Mouse (Mus musculus) MEL (cell line): ENCODE data around the gene Col4a1. TPM values are rescaled to one million over a fixed set of nuclear protein-coding genes. Genes with fewer than 3 reads are reported as not detected.

Experiments
- DNase-seq: peaks from one replicate; pipeline ENCODE4 v3.0.0; 2011; ENCODE audit warnings: low read depth, low spot score
- H3K27ac ChIP-seq: 2 replicates; pipeline ENCODE4 v1.5.1; 2012; ENCODE audit warnings: low read depth, mild to moderate bottlenecking, control low read depth, low read length, moderate library complexity; ENCODE audit not compliant: control insufficient read depth
- H3K27me3 ChIP-seq, 2 experiments: fragments of 150-350 bp in 1 of 2; sonication (generic) in 1 of 2; 2 replicates each; pipeline ENCODE4 v1.6.1; 2012; ENCODE audit warnings: low read length in 2 of 2, mild to moderate bottlenecking in 2 of 2, improper control_type of control experiment in 1 of 2, moderate library complexity in 1 of 2; ENCODE audit not compliant: insufficient read depth in 2 of 2, control insufficient read depth in 1 of 2
- H3K36me3 ChIP-seq, 2 experiments: 2 replicates each; pipeline ENCODE4 v1.6.1; 2012 to 2014; ENCODE audit warnings: low read length in 2 of 2, improper control_type of control experiment in 1 of 2, inconsistent platforms in 1 of 2, mild to moderate bottlenecking in 1 of 2; ENCODE audit not compliant: insufficient read depth in 2 of 2, control insufficient read depth in 1 of 2
- H3K4me1 ChIP-seq, 2 experiments: fragments of 150-350 bp in 1 of 2; sonication (generic) in 1 of 2; 2 replicates each; pipeline ENCODE4 v1.6.1; 2012; ENCODE audit warnings: low read length in 2 of 2, improper control_type of control experiment in 1 of 2, mild to moderate bottlenecking in 1 of 2; ENCODE audit not compliant: insufficient read depth in 2 of 2, control insufficient read depth in 1 of 2
- H3K4me3 ChIP-seq, 2 experiments: fragments of 150-350 bp in 1 of 2; sonication (generic) in 1 of 2; 2 replicates each; pipeline ENCODE4 v1.5.1; 2012; ENCODE audit warnings: low read depth in 2 of 2, low read length in 2 of 2, mild to moderate bottlenecking in 2 of 2, moderate library complexity in 2 of 2, control low read depth in 1 of 2, improper control_type of control experiment in 1 of 2; ENCODE audit not compliant: control insufficient read depth in 1 of 2, insufficient read depth in 1 of 2
- H3K79me2 ChIP-seq: 2 replicates; pipeline ENCODE4 v1.6.1; 2012; ENCODE audit warnings: mild to moderate bottlenecking, low read length, moderate library complexity; ENCODE audit not compliant: control insufficient read depth, poor library complexity, insufficient read depth
- H3K9ac ChIP-seq: 2 replicates; pipeline ENCODE4 v1.6.1; 2012; ENCODE audit warnings: low read depth, mild to moderate bottlenecking, control low read depth, low read length, moderate library complexity; ENCODE audit not compliant: control insufficient read depth, poor library complexity, severe bottlenecking
- H3K9me3 ChIP-seq: fragments of 150-350 bp; sonication (generic); replicated peaks from 2 replicates; pipeline ENCODE4 v1.6.1; 2012; ENCODE audit warnings: mild to moderate bottlenecking, low read length, improper control_type of control experiment, moderate library complexity; ENCODE audit not compliant: insufficient read depth
- CHD2 ChIP-seq: IDR thresholded peaks from 2 replicates; pipeline ENCODE4 v1.6.1; 2011; ENCODE audit warnings: low read length, improper control_type of control experiment
- CTCF ChIP-seq, 3 experiments: IDR thresholded peaks in 2 of 3; conservative IDR thresholded peaks in 1 of 3; 2 replicates each; pipeline ENCODE4 v1.5.1; 2011 to 2012; ENCODE audit warnings: low read length in 3 of 3, low read depth in 2 of 3, mild to moderate bottlenecking in 2 of 3, improper control_type of control experiment in 1 of 3, inconsistent platforms in 1 of 3, mixed read lengths in 1 of 3, moderate library complexity in 1 of 3; ENCODE audit not compliant: control insufficient read depth in 1 of 3, insufficient read depth in 1 of 3, poor library complexity in 1 of 3, severe bottlenecking in 1 of 3
- ELF1 ChIP-seq: IDR thresholded peaks from 2 replicates; pipeline ENCODE4 v1.6.1; 2014; ENCODE audit warnings: low read depth, mild to moderate bottlenecking, inconsistent platforms, low read length, improper control_type of control experiment, moderate library complexity
- JUND ChIP-seq: IDR thresholded peaks from 2 replicates; pipeline ENCODE4 v1.6.1; 2011; ENCODE audit warnings: low read depth, mild to moderate bottlenecking, improper control_type of control experiment, low read length
- KAT2A ChIP-seq: conservative IDR thresholded peaks from 2 replicates; pipeline ENCODE4 v1.6.1; 2012; ENCODE audit warnings: low read depth, low read length, improper control_type of control experiment, inconsistent platforms
- MAFK ChIP-seq: IDR thresholded peaks from 2 replicates; pipeline ENCODE4 v1.6.1; 2011; ENCODE audit warnings: low read depth, mild to moderate bottlenecking, low read length, improper control_type of control experiment, borderline replicate concordance
- MAX ChIP-seq: IDR thresholded peaks from 2 replicates; pipeline ENCODE4 v1.6.1; 2011; ENCODE audit warnings: low read length, improper control_type of control experiment
- MAZ ChIP-seq: IDR thresholded peaks from 2 replicates; pipeline ENCODE4 v1.6.1; 2012; ENCODE audit warnings: low read depth, mild to moderate bottlenecking, inconsistent platforms, low read length, improper control_type of control experiment
- MXI1 ChIP-seq: IDR thresholded peaks from 2 replicates; pipeline ENCODE4 v1.6.1; 2011; ENCODE audit warnings: mild to moderate bottlenecking, low read depth, low read length, improper control_type of control experiment
- MYC ChIP-seq: IDR thresholded peaks from 2 replicates; pipeline ENCODE4 v1.6.1; 2011; ENCODE audit warnings: low read depth, mild to moderate bottlenecking, low read length, improper control_type of control experiment, moderate library complexity
- NELFE ChIP-seq: IDR thresholded peaks from 2 replicates; pipeline ENCODE4 v1.6.1; 2011; ENCODE audit warnings: low read depth, low read length, improper control_type of control experiment
- RCOR1 ChIP-seq: IDR thresholded peaks from 2 replicates; pipeline ENCODE4 v1.6.1; 2012; ENCODE audit warnings: low read depth, mild to moderate bottlenecking, inconsistent platforms, low read length, improper control_type of control experiment
- SIN3A ChIP-seq: IDR thresholded peaks from 2 replicates; pipeline ENCODE4 v1.6.1; 2012; ENCODE audit warnings: low read length, improper control_type of control experiment, inconsistent platforms
- UBTF ChIP-seq: IDR thresholded peaks from 2 replicates; pipeline ENCODE4 v1.6.1; 2012; ENCODE audit warnings: low read depth, mild to moderate bottlenecking, inconsistent platforms, low read length, improper control_type of control experiment, moderate library complexity, borderline replicate concordance; ENCODE audit not compliant: insufficient read depth
- USF2 ChIP-seq, 2 experiments: IDR thresholded peaks; 2 replicates each; pipeline ENCODE4 v1.6.1; 2011 to 2012; ENCODE audit warnings: improper control_type of control experiment in 2 of 2, low read length in 2 of 2, borderline replicate concordance in 1 of 2, inconsistent platforms in 1 of 2, low read depth in 1 of 2, mild to moderate bottlenecking in 1 of 2; ENCODE audit not compliant: insufficient read depth in 1 of 2
- ZC3H11A ChIP-seq: IDR thresholded peaks from 2 replicates; pipeline ENCODE4 v1.6.1; 2012; ENCODE audit warnings: low read depth, mild to moderate bottlenecking, inconsistent platforms, low read length, improper control_type of control experiment
- ZMIZ1 ChIP-seq: IDR thresholded peaks from 2 replicates; pipeline ENCODE4 v1.6.1; 2012; ENCODE audit warnings: low read depth, mild to moderate bottlenecking, inconsistent platforms, low read length, improper control_type of control experiment, moderate library complexity
- polyA plus RNA-seq, 2 experiments: library from polyadenylated mRNA; stranded (reverse) in 1 of 2; unstranded in 1 of 2; fragments of >175 nt in 1 of 2; fragments of >200 nt in 1 of 2; gene quantifications; 2 replicates each; pipeline versions ENCODE4 v1.2.1 to v1.2.4; 2012; ENCODE audit warnings: low replicate concordance in 2 of 2, low read depth in 1 of 2; ENCODE audit not compliant: insufficient read length in 2 of 2, insufficient read depth in 1 of 2, missing spikeins in 1 of 2
- total RNA-seq: library from RNA; depleted of rRNA; stranded (reverse); fragments of 300-350 nt; gene quantifications from 2 replicates; pipeline ENCODE4 v1.2.3, GENCODE M21; 2012

Gene Col4a1
- total and polyA plus RNA-seq, 3 experiments = 0.31 TPM; not detected in 2

DNA sequence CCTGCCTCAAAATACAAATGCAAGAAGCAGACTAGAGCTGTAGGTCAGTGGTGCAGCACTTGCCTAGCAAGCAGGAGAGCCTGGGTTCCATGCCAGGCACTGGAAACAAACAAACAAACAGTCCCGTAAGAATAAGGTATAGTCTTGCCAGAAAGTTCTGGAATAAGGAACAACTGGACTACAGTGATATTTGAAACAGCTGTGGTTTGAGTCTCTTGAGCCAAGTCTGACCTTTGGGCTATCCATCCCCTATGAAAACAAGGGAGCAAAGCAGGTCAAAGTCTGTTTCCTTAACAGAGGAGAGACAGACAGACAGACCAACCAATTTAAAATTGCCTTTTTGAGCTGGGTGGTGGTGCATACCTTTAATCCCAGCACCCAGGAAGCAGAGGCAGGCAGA, 11.1 kb upstream of the Col4a1 start:
- H3K4me3 ChIP-seq = no peak overlapping the region
- TF ChIP-seq MAZ (no peak), NELFE (no peak), UBTF (no peak), RCOR1 (no peak), ZC3H11A (no peak), SIN3A (no peak), MAX (no peak), ELF1 (no peak), MXI1 (no peak)
- no peak overlapping the region for H3K9ac ChIP-seq
- no peak for DNase-seq
- no peaks in the 10 kb centered on the region for H3K9me3 ChIP-seq
- no peak overlapping the region for H3K27ac ChIP-seq
- H3K4me1 ChIP-seq = no peaks in the 10 kb centered on the region
- no peaks in the 10 kb centered on the region for H3K79me2 ChIP-seq
- H3K36me3 ChIP-seq = no peaks in the 10 kb centered on the region
- H3K27me3 ChIP-seq = no peaks in the 10 kb centered on the region; a peak in 1 of 4 replicates

DNA sequence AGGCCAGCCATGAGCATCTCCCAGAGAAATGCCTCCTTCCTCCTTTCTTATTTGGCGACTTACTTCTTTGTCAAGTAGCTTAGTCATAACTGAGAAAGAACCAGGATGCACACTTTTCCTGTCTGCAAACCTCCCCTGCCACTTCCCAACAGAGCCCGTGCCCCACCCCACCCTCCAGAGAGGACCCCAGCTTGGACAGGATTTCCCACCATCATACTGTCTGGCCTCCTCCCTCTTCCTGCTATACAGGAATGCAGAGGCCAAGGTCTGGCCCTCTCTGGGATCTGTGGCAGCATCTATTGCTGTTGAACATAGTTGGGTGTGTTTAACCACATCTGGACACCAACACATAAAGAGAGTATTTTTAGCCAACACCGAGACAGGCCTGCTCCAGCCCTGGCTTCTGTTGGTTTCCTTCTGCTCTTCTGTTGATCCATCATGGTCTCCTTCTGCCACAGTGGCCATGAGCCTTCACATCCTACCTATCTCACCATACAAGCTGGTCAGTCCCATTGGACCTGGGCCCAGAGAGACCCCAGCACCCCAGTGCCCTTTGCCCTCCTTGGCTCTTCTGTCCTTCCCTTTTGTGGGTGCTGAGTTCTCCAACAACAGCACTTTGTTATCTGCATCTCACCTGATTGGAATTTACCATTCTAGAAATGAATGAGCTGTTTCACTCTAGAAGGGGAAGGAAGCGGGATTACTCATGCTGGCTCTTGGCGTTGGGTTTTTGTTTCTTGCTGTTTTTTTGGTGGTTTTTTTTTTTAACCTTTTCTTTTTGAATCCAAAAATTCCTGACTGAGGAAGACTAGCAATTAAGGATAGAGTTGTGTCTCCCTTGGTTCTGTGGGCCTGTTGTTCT, 10.3 kb upstream of the Col4a1 start:
- H3K27ac ChIP-seq = no peak overlapping the region
- H3K9ac ChIP-seq = no peak overlapping the region
- no peak overlapping the region for H3K4me3 ChIP-seq
- H3K79me2 ChIP-seq = no peaks in the 10 kb centered on the region
- DNase-seq = no peak
- no peaks in the 10 kb centered on the region for H3K36me3 ChIP-seq
- H3K27me3 ChIP-seq = no peaks in the 10 kb centered on the region; a peak in 1 of 4 replicates
- TF ChIP-seq JUND (no peak), UBTF (no peak), ZC3H11A (no peak), KAT2A (no peak), SIN3A (no peak), CHD2 (no peak), MAX (no peak), MAZ (no peak), ZMIZ1 (no peak), USF2 (IDR thresholded peaks at IDR 0.05; ENCODE audit: borderline replicate concordance in 1 of 2, insufficient read depth in 1 of 2, low read depth in 1 of 2, low read length in 2 of 2) (no peak), MYC (no peak), CTCF (IDR thresholded peaks at IDR 0.05 in 2 of 3, conservative IDR thresholded peaks at IDR 0.05 in 1 of 3; ENCODE audit: control insufficient read depth in 1 of 3, insufficient read depth in 1 of 3, low read depth in 2 of 3, low read length in 3 of 3, poor library complexity in 1 of 3, severe bottlenecking in 1 of 3) (no peak), MAFK (no peak)
- H3K9me3 ChIP-seq = no peaks in the 10 kb centered on the region
- H3K4me1 ChIP-seq = no peaks in the 10 kb centered on the region
